Mouse (Mus musculus) urinary bladder, adult 2 months (tissue): ENCODE data around the gene Plin4. TPM values are rescaled to one million over a fixed set of nuclear protein-coding genes. Genes with fewer than 3 reads are reported as not detected.
"Not testable (repeated sequence)": the region's sequence is repeated elsewhere in the genome, so short reads cannot be mapped to it uniquely, and the experiment has no call there.

Source experiments
- DNase-seq: peaks from one replicate; pipeline ENCODE4 v3.0.0; 2022; ENCODE audit warnings: low spot score
- polyA plus RNA-seq: library from polyadenylated mRNA; depleted of rRNA; stranded (reverse); fragments of >200 nt; gene quantifications from 2 replicates; pipeline ENCODE4 v1.2.3, GENCODE M21; 2012

Gene Plin4
- polyA plus RNA-seq, 1 experiment, result 96.9 TPM

- no peak for DNase-seq
Observed at GRCm38 (mm10) chr17:56126175-56126574, 16.6 kb upstream of the Plin4 start.

- DNase-seq, result no peak
Observed at GRCm38 (mm10) chr17:56125276-56125630, 15.7 kb upstream of the Plin4 start.

- DNase-seq, result no peak
Observed at GRCm38 (mm10) chr17:56124377-56125275, 15.0 kb upstream of the Plin4 start.

GRCm38 (mm10) chr17:56123681-56124340, 14.2 kb upstream of the Plin4 start:
- no peak for DNase-seq

GRCm38 (mm10) chr17:56123161-56123560, 13.6 kb upstream of the Plin4 start:
- DNase-seq, result no peak

- DNase-seq, result no peak
Observed at GRCm38 (mm10) chr17:56121826-56122225, 12.2 kb upstream of the Plin4 start, which contains the start of gene Lrg1. Gene Lrg1 (minus strand): TSS chr17:56122001.

GRCm38 (mm10) chr17:56119981-56120880, 10.6 kb upstream of the Plin4 start:
- no peak for DNase-seq

- DNase-seq, result no peak
Observed at GRCm38 (mm10) chr17:56119431-56119830, 9.8 kb upstream of the Plin4 start.

- no peak for DNase-seq
Observed at GRCm38 (mm10) chr17:56117251-56117710, 7.7 kb upstream of the Plin4 start, which contains the start of gene Plin5. Gene Plin5 (minus strand): TSS chr17:56117596.

GRCm38 (mm10) chr17:56116193-56116592, 6.6 kb upstream of the Plin4 start:
- DNase-seq, result no peak

- no peak for DNase-seq
Observed at GRCm38 (mm10) chr17:56112743-56113142, 3.1 kb upstream of the Plin4 start.

- no peak for DNase-seq
Observed at GRCm38 (mm10) chr17:56111864-56112263, 2.3 kb upstream of the Plin4 start.

GRCm38 (mm10) chr17:56111021-56111420, 1.4 kb upstream of the Plin4 start:
- no peak for DNase-seq

GRCm38 (mm10) chr17:56110571-56110970, 968 bp upstream of the Plin4 start:
- DNase-seq, result no peak

- DNase-seq, result no peak
Observed at GRCm38 (mm10) chr17:56108334-56109044, 1.1 kb downstream of the Plin4 start.

GRCm38 (mm10) chr17:56107736-56108135, 1.9 kb downstream of the Plin4 start:
- no peak for DNase-seq

GRCm38 (mm10) chr17:56106981-56107380, 2.6 kb downstream of the Plin4 start:
- DNase-seq, result no peak

- DNase-seq, result not testable (repeated sequence)
Observed at GRCm38 (mm10) chr17:56106436-56106835, 3.2 kb downstream of the Plin4 start.

GRCm38 (mm10) chr17:56104821-56105220, 4.8 kb downstream of the Plin4 start:
- DNase-seq, result not testable (repeated sequence)

GRCm38 (mm10) chr17:56103465-56104285, 5.9 kb downstream of the Plin4 start:
- DNase-seq, result no peak
